Mouse (Mus musculus): ENCODE measurements around the gene Esr2.

Esr2 gene

GRCm38 (mm10) chr12:76085956-76086905 lies 90.8 kb downstream of the Esr2 start:
- no peak for DNase-seq (ENCODE audit: low spot score)

- no peak for DNase-seq (ENCODE audit: low spot score)
Measured at GRCm38 (mm10) chr12:76085066-76085465, 92.0 kb downstream of the Esr2 start.

- DNase-seq (ENCODE audit: low spot score), result no peak
Measured at GRCm38 (mm10) chr12:76081557-76082211, 95.4 kb downstream of the Esr2 start.

- no peak for DNase-seq (ENCODE audit: low spot score)
Measured at GRCm38 (mm10) chr12:76080876-76081556, 96.0 kb downstream of the Esr2 start.

GRCm38 (mm10) chr12:76073981-76074380 lies 103.1 kb downstream of the Esr2 start:
- no peak for DNase-seq (ENCODE audit: low spot score)

- no peak for DNase-seq (ENCODE audit: low spot score)
Measured at GRCm38 (mm10) chr12:76073066-76073826, 103.8 kb downstream of the Esr2 start.

GRCm38 (mm10) chr12:76071935-76072849 lies 104.9 kb downstream of the Esr2 start:
- DNase-seq (ENCODE audit: low spot score), result no peak
